Mouse (Mus musculus): Measurements from ENCODE around the gene Hils1. TPM values are rescaled to one million over a fixed set of nuclear protein-coding genes. Genes with fewer than 3 reads are reported as not detected.

Gene Hils1
- polyA plus RNA-seq, 1 experiment from 2014 or later, result not detected

GRCm38 (mm10) chr11:94941776-94942175, 25.6 kb upstream of the Hils1 start:
- Histone ChIP-seq H3K4me2 (ENCODE audit: low read depth, low read length) (no peak overlapping the region), H3K9ac (ENCODE audit: low read depth, low read length) (no peak overlapping the region), H3K4me3 (ENCODE audit: low read depth, low read length) (no peak overlapping the region), H3K27ac (ENCODE audit: low read length) (no peak overlapping the region), H3K36me3 (ENCODE audit: control insufficient read depth, insufficient read depth) (no peaks in the 10 kb centered on the region), H3K27me3 (ENCODE audit: control insufficient read depth, insufficient read depth, low read depth, low read length) (peaks cover 24% of the 10 kb centered on the region), H3K4me1 (ENCODE audit: control insufficient read depth, low read depth, low read length) (peaks cover 2% of the 10 kb centered on the region), H3K9me3 (replicated peaks; ENCODE audit: control insufficient read depth, low read length) (no peaks in the 10 kb centered on the region)
- 69% methylated on average over 8 of the region's 8 CpGs for WGBS (ENCODE audit: insufficient replicate concordance)
- ATAC-seq (ENCODE audit: low read depth), result no peak

- H3K27me3 ChIP-seq (ENCODE audit: control insufficient read depth, insufficient read depth, low read depth, low read length), result peaks cover 21% of the 10 kb centered on the region
- H3K9me3 ChIP-seq (replicated peaks; ENCODE audit: control insufficient read depth, low read length), result no peaks in the 10 kb centered on the region
- no peaks in the 10 kb centered on the region for H3K36me3 ChIP-seq (ENCODE audit: control insufficient read depth, insufficient read depth)
- no peak overlapping the region for H3K4me2 ChIP-seq (ENCODE audit: low read depth, low read length)
- no peaks in the 10 kb centered on the region; the same call in 1 of the 2 replicates for H3K4me1 ChIP-seq (ENCODE audit: control insufficient read depth, low read depth, low read length)
- WGBS (ENCODE audit: insufficient replicate concordance), result 38% methylated on average over 13 of the region's 13 CpGs
- no peak overlapping the region for H3K9ac ChIP-seq (ENCODE audit: low read depth, low read length)
- 0 out of 2 replicates have a peak, but pooled peaks have one; percentile 8 for ATAC-seq (ENCODE audit: low read depth)
- H3K27ac ChIP-seq (ENCODE audit: low read length), result no peak overlapping the region
- H3K4me3 ChIP-seq (ENCODE audit: low read depth, low read length), result no peak overlapping the region
Observed at GRCm38 (mm10) chr11:94942282-94943023, 24.9 kb upstream of the Hils1 start.

- Histone ChIP-seq H3K4me3 (ENCODE audit: low read depth, low read length) (no peak overlapping the region), H3K9me3 (replicated peaks; ENCODE audit: control insufficient read depth, low read length) (no peaks in the 10 kb centered on the region), H3K4me2 (ENCODE audit: low read depth, low read length) (no peak overlapping the region), H3K4me1 (ENCODE audit: control insufficient read depth, low read depth, low read length) (no peaks in the 10 kb centered on the region), H3K27me3 (ENCODE audit: control insufficient read depth, insufficient read depth, low read depth, low read length) (peaks cover 15% of the 10 kb centered on the region), H3K9ac (ENCODE audit: low read depth, low read length) (no peak overlapping the region), H3K27ac (ENCODE audit: low read length) (no peak overlapping the region), H3K36me3 (ENCODE audit: control insufficient read depth, insufficient read depth) (no peaks in the 10 kb centered on the region)
- WGBS (ENCODE audit: insufficient replicate concordance), result 62% methylated on average over 15 of the region's 15 CpGs
- ATAC-seq (ENCODE audit: low read depth), result no peak
Observed at GRCm38 (mm10) chr11:94943054-94943453, 24.3 kb upstream of the Hils1 start.

GRCm38 (mm10) chr11:94944295-94944694, 23.1 kb upstream of the Hils1 start:
- H3K27me3 ChIP-seq (ENCODE audit: control insufficient read depth, insufficient read depth, low read depth, low read length), result peaks cover 4% of the 10 kb centered on the region
- WGBS (ENCODE audit: insufficient replicate concordance), result 29% methylated on average over 8 of the region's 8 CpGs

GRCm38 (mm10) chr11:94945236-94945635, 22.2 kb upstream of the Hils1 start:
- Histone ChIP-seq H3K36me3 (ENCODE audit: control insufficient read depth, insufficient read depth) (no peaks in the 10 kb centered on the region), H3K4me1 (ENCODE audit: control insufficient read depth, low read depth, low read length) (no peaks in the 10 kb centered on the region), H3K4me3 (ENCODE audit: low read depth, low read length) (no peak overlapping the region), H3K27me3 (ENCODE audit: control insufficient read depth, insufficient read depth, low read depth, low read length) (peaks cover 2% of the 10 kb centered on the region), H3K4me2 (ENCODE audit: low read depth, low read length) (no peak overlapping the region), H3K9me3 (replicated peaks; ENCODE audit: control insufficient read depth, low read length) (no peaks in the 10 kb centered on the region), H3K9ac (ENCODE audit: low read depth, low read length) (no peak overlapping the region), H3K27ac (ENCODE audit: low read length) (no peak overlapping the region)
- ATAC-seq (ENCODE audit: low read depth), result no peak
- 50% methylated on average over 12 of the region's 12 CpGs for WGBS (ENCODE audit: insufficient replicate concordance)

More at GRCm38 (mm10) chr11:94944295-94944694, 23.1 kb upstream of the Hils1 start:
- H3K4me1 ChIP-seq (ENCODE audit: control insufficient read depth, low read depth, low read length), result no peaks in the 10 kb centered on the region
- H3K9me3 ChIP-seq (replicated peaks; ENCODE audit: control insufficient read depth, low read length), result no peaks in the 10 kb centered on the region
- no peak overlapping the region for H3K9ac ChIP-seq (ENCODE audit: low read depth, low read length)
- no peak overlapping the region for H3K4me2 ChIP-seq (ENCODE audit: low read depth, low read length)
- H3K4me3 ChIP-seq (ENCODE audit: low read depth, low read length), result no peak overlapping the region
- ATAC-seq (ENCODE audit: low read depth), result no peak
- H3K27ac ChIP-seq (ENCODE audit: low read length), result no peak overlapping the region
- no peaks in the 10 kb centered on the region for H3K36me3 ChIP-seq (ENCODE audit: control insufficient read depth, insufficient read depth)

- Histone ChIP-seq H3K9ac (ENCODE audit: low read depth, low read length) (no peak overlapping the region), H3K36me3 (ENCODE audit: control insufficient read depth, insufficient read depth) (no peaks in the 10 kb centered on the region), H3K27ac (ENCODE audit: low read length) (no peak overlapping the region), H3K4me1 (ENCODE audit: control insufficient read depth, low read depth, low read length) (no peaks in the 10 kb centered on the region), H3K4me2 (ENCODE audit: low read depth, low read length) (no peak overlapping the region), H3K4me3 (ENCODE audit: low read depth, low read length) (no peak overlapping the region), H3K9me3 (replicated peaks; ENCODE audit: control insufficient read depth, low read length) (no peaks in the 10 kb centered on the region), H3K27me3 (ENCODE audit: control insufficient read depth, insufficient read depth, low read depth, low read length) (no peaks in the 10 kb centered on the region)
- WGBS (ENCODE audit: insufficient replicate concordance), result 18% methylated on average over 6 of the region's 6 CpGs
- no peak for ATAC-seq (ENCODE audit: low read depth)
Observed at GRCm38 (mm10) chr11:94952169-94952568, 15.2 kb upstream of the Hils1 start.

GRCm38 (mm10) chr11:94955103-94955502, 12.3 kb upstream of the Hils1 start:
- no peak overlapping the region for H3K9ac ChIP-seq (ENCODE audit: low read depth, low read length)
- H3K9me3 ChIP-seq (replicated peaks; ENCODE audit: control insufficient read depth, low read length), result no peaks in the 10 kb centered on the region
- no peaks in the 10 kb centered on the region; the same call in 1 of the 2 replicates for H3K27me3 ChIP-seq (ENCODE audit: control insufficient read depth, insufficient read depth, low read depth, low read length)
- no peak overlapping the region for H3K27ac ChIP-seq (ENCODE audit: low read length)
- H3K4me2 ChIP-seq (ENCODE audit: low read depth, low read length), result no peak overlapping the region
- no peak for ATAC-seq (ENCODE audit: low read depth)
- no peaks in the 10 kb centered on the region for H3K4me1 ChIP-seq (ENCODE audit: control insufficient read depth, low read depth, low read length)
- H3K36me3 ChIP-seq (ENCODE audit: control insufficient read depth, insufficient read depth), result no peaks in the 10 kb centered on the region
- 55% methylated on average over 9 of the region's 9 CpGs for WGBS (ENCODE audit: insufficient replicate concordance)
- no peak overlapping the region for H3K4me3 ChIP-seq (ENCODE audit: low read depth, low read length)

GRCm38 (mm10) chr11:94957693-94958064, 9.7 kb upstream of the Hils1 start:
- Histone ChIP-seq H3K4me3 (ENCODE audit: low read depth, low read length) (no peak overlapping the region), H3K9me3 (replicated peaks; ENCODE audit: control insufficient read depth, low read length) (no peaks in the 10 kb centered on the region), H3K4me1 (ENCODE audit: control insufficient read depth, low read depth, low read length) (no peaks in the 10 kb centered on the region), H3K27me3 (ENCODE audit: control insufficient read depth, insufficient read depth, low read depth, low read length) (no peaks in the 10 kb centered on the region; the same call in 1 of the 2 replicates), H3K4me2 (ENCODE audit: low read depth, low read length) (no peak overlapping the region), H3K36me3 (ENCODE audit: control insufficient read depth, insufficient read depth) (no peaks in the 10 kb centered on the region), H3K9ac (ENCODE audit: low read depth, low read length) (no peak overlapping the region), H3K27ac (ENCODE audit: low read length) (no peak overlapping the region)
- WGBS (ENCODE audit: insufficient replicate concordance), result 65% methylated on average over 9 of the region's 9 CpGs
- ATAC-seq (ENCODE audit: low read depth), result no peak

- Histone ChIP-seq H3K4me1 (ENCODE audit: control insufficient read depth, low read depth, low read length) (no peaks in the 10 kb centered on the region), H3K4me3 (ENCODE audit: low read depth, low read length) (no peak overlapping the region), H3K27me3 (ENCODE audit: control insufficient read depth, insufficient read depth, low read depth, low read length) (no peaks in the 10 kb centered on the region; the same call in 1 of the 2 replicates), H3K27ac (ENCODE audit: low read length) (no peak overlapping the region), H3K36me3 (ENCODE audit: control insufficient read depth, insufficient read depth) (no peaks in the 10 kb centered on the region), H3K9me3 (replicated peaks; ENCODE audit: control insufficient read depth, low read length) (no peaks in the 10 kb centered on the region), H3K4me2 (ENCODE audit: low read depth, low read length) (no peak overlapping the region), H3K9ac (ENCODE audit: low read depth, low read length) (no peak overlapping the region)
- WGBS (ENCODE audit: insufficient replicate concordance), result 24% methylated on average over 8 of the region's 8 CpGs
- no peak for ATAC-seq (ENCODE audit: low read depth)
Observed at GRCm38 (mm10) chr11:94958065-94958858, 9.1 kb upstream of the Hils1 start.
